Mouse (Mus musculus) liver, embryonic 14.5 days (tissue): ENCODE results near the gene Kat6b.

Source experiments
- CTCF ChIP-seq: IDR thresholded peaks from 2 replicates; pipeline ENCODE4 v1.5.1; 2016; ENCODE audit warnings: antibody characterized with exemption, low read depth, control low read depth
- EP300 ChIP-seq: IDR thresholded peaks from 2 replicates; pipeline ENCODE4 v1.6.1; 2016; ENCODE audit warnings: antibody characterized with exemption, low read depth

DNA sequence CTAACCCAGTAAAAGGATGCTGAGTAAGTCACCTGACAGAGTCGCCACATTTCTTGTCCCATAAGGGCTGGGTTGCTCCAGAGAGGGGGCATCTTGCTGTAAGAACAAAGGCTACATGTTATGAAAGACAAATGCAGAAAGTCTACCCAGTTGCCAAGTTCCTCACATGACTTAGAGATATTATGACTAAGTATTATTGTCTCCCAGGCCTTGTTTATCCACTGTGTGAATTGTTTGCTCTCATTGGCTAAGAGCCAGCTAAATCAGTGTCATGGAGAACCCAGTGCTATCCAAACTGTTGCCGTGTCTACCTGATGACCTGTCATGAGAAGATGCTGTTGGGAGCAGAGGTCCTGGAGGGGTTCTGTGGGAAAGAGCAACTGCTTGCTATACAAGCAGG is 27.3 kb upstream of the Kat6b start:
- TF ChIP-seq CTCF (no peak), EP300 (no peak)
